In genomic region chr1:191053555-191053954, GRCm38 (mm10) we compare ENCODE assay signal across 33 mouse cellular contexts. TPM values are rescaled to one million over a fixed set of nuclear protein-coding genes. Genes with fewer than 3 reads are reported as not detected.
DNase-seq lines count a peak whose midpoint lies in the region; ATAC-seq and TF ChIP-seq lines count a peak whose summit lies in the region.
"Had no signal": no experiment of that assay in that cellular context is flagged by ENCODE, and none has a peak within 500 bp of the region (broad histone marks: within the 10 kb centered on the region; RNA-seq: fewer than 3 reads in every experiment).

No protein-coding gene starts in this region.

- no peak overlapping the region for H3K27ac ChIP-seq in heart, embryonic 12.5 days (ENCODE audit: poor library complexity, severe bottlenecking)
- no peak overlapping the region for H3K27ac ChIP-seq in kidney, embryonic 15.5 days
- no peak overlapping the region for H3K27ac ChIP-seq in intestine, postnatal 0 days (ENCODE audit: low read depth, low read length)
- H3K27ac ChIP-seq: embryonic facial prominence, embryonic 10.5 days; embryonic facial prominence, embryonic 13.5 days; forebrain, embryonic 12.5 days; forebrain, embryonic 15.5 days; heart, embryonic 15.5 days; hindbrain, embryonic 12.5 days; hindbrain, embryonic 15.5 days had no signal

- ATAC-seq in heart, embryonic 12.5 days (ENCODE audit: insufficient number of reproducible peaks, low FRiP score): peak; percentile 61; the same call in 1 of the 2 replicates
- 0 out of 2 replicates have a peak, but pooled peaks have one; percentile 36 for ATAC-seq in kidney, embryonic 15.5 days (replicated peaks; ENCODE audit: low FRiP score)
- ATAC-seq in intestine, postnatal 0 days: 0 out of 2 replicates have a peak, but pooled peaks have one; percentile 17
- ATAC-seq: forebrain, embryonic 15.5 days had no signal

- DNase-seq in heart, postnatal 4 days: no peak
- no peak for DNase-seq in kidney, adult 11 months
- no peak for DNase-seq in embryo, embryonic 9.5 days (ENCODE audit: extremely low spot score)
- DNase-seq: adrenal gland, adult 2 months; adrenal gland, postnatal 14 days; B cell, adult 2 months; cerebellum, adult 11 months; cerebellum, adult 2 months; cerebellum, adult 9-11 months; cerebellum, postnatal 25 days; gastrocnemius, adult 2 months; gastrocnemius, postnatal 14 days; heart, adult 18-20 months; heart, postnatal 10 days; kidney, adult 8-10 months had no signal

- no peak overlapping the region for H3K4me3 ChIP-seq in heart, embryonic 12.5 days
- no peak overlapping the region for H3K4me3 ChIP-seq in kidney, embryonic 15.5 days (replicated peaks)
- no peak overlapping the region for H3K4me3 ChIP-seq in intestine, postnatal 0 days (ENCODE audit: low read depth, low read length)
- H3K4me3 ChIP-seq: embryonic facial prominence, embryonic 10.5 days; embryonic facial prominence, embryonic 13.5 days; erythroblast, embryonic 14.5 days; forebrain, embryonic 12.5 days; forebrain, embryonic 15.5 days; gastrocnemius, adult 2 months; heart, embryonic 15.5 days; hindbrain, embryonic 12.5 days; hindbrain, embryonic 15.5 days had no signal

- no peak overlapping the region for H3K4me2 ChIP-seq in heart, embryonic 12.5 days
- H3K4me2 ChIP-seq in kidney, embryonic 15.5 days: no peak overlapping the region
- H3K4me2 ChIP-seq in intestine, postnatal 0 days (replicated peaks; ENCODE audit: low read depth): no peak overlapping the region
- H3K4me2 ChIP-seq: embryonic facial prominence, embryonic 13.5 days; forebrain, embryonic 12.5 days; forebrain, embryonic 15.5 days; heart, embryonic 15.5 days; hindbrain, embryonic 12.5 days; hindbrain, embryonic 15.5 days had no signal

- no peak overlapping the region for H3K9ac ChIP-seq in heart, embryonic 12.5 days
- no peak overlapping the region for H3K9ac ChIP-seq in kidney, embryonic 15.5 days
- H3K9ac ChIP-seq in intestine, postnatal 0 days (ENCODE audit: low read depth, low read length): no peak overlapping the region
- H3K9ac ChIP-seq: embryonic facial prominence, embryonic 13.5 days; forebrain, embryonic 12.5 days; forebrain, embryonic 15.5 days; heart, embryonic 15.5 days; hindbrain, embryonic 12.5 days; hindbrain, embryonic 15.5 days had no signal

- no peak for TF ChIP-seq CTCF in intestine, postnatal 0 days (IDR thresholded peaks at IDR 0.05; ENCODE audit: low read depth)

- H3K36me3 ChIP-seq in heart, embryonic 12.5 days: 0 out of 2 replicates have a peak, but pooled peaks cover 10% of the 10 kb centered on the region
- peaks cover 4% of the 10 kb centered on the region; the same call in 1 of the 2 replicates for H3K36me3 ChIP-seq in kidney, embryonic 15.5 days
- 0 out of 2 replicates have a peak, but pooled peaks cover 8% of the 10 kb centered on the region for H3K36me3 ChIP-seq in intestine, postnatal 0 days (ENCODE audit: control insufficient read depth, insufficient read depth)
- H3K36me3 ChIP-seq: embryonic facial prominence, embryonic 10.5 days; forebrain, embryonic 12.5 days; forebrain, embryonic 15.5 days; heart, embryonic 15.5 days; hindbrain, embryonic 12.5 days; hindbrain, embryonic 15.5 days had no signal

- no peaks in the 10 kb centered on the region for H3K4me1 ChIP-seq in heart, embryonic 12.5 days (replicated peaks)
- H3K4me1 ChIP-seq in kidney, embryonic 15.5 days: no peaks in the 10 kb centered on the region
- no peaks in the 10 kb centered on the region for H3K4me1 ChIP-seq in intestine, postnatal 0 days (replicated peaks; ENCODE audit: control insufficient read depth, insufficient read depth, low read length)
- H3K4me1 ChIP-seq: embryonic facial prominence, embryonic 10.5 days; embryonic facial prominence, embryonic 13.5 days; forebrain, embryonic 12.5 days; forebrain, embryonic 15.5 days; heart, embryonic 15.5 days; hindbrain, embryonic 12.5 days; hindbrain, embryonic 15.5 days had no signal

- H3K27me3 ChIP-seq in heart, embryonic 12.5 days (replicated peaks): no peaks in the 10 kb centered on the region
- no peaks in the 10 kb centered on the region for H3K27me3 ChIP-seq in kidney, embryonic 15.5 days
- H3K27me3 ChIP-seq in intestine, postnatal 0 days (replicated peaks; ENCODE audit: control insufficient read depth, insufficient read depth, low read length): no peaks in the 10 kb centered on the region
- H3K27me3 ChIP-seq: CH12.LX; embryonic facial prominence, embryonic 13.5 days; forebrain, embryonic 12.5 days; forebrain, embryonic 15.5 days; heart, embryonic 15.5 days; hindbrain, embryonic 12.5 days; hindbrain, embryonic 15.5 days had no signal

- H3K9me3 ChIP-seq in heart, embryonic 12.5 days (replicated peaks): no peaks in the 10 kb centered on the region
- H3K9me3 ChIP-seq in kidney, embryonic 15.5 days (replicated peaks): no peaks in the 10 kb centered on the region
- H3K9me3 ChIP-seq in intestine, postnatal 0 days (ENCODE audit: control insufficient read depth): no peaks in the 10 kb centered on the region
- H3K9me3 ChIP-seq: embryonic facial prominence, embryonic 10.5 days; embryonic facial prominence, embryonic 13.5 days; forebrain, embryonic 12.5 days; forebrain, embryonic 15.5 days; G1E; heart, embryonic 15.5 days; hindbrain, embryonic 12.5 days; hindbrain, embryonic 15.5 days had no signal

- WGBS in heart, embryonic 12.5 days: 65% methylated on average over 3 of the region's 3 CpGs
- 62% methylated on average over 3 of the region's 3 CpGs for WGBS in kidney, embryonic 15.5 days
- WGBS in intestine, postnatal 0 days: 71% methylated on average over 3 of the region's 3 CpGs

RNA-seq across cellular contexts. Expression of gene Tatdn3, which starts 9.2 kb away (rescaled TPM):
- polyA plus RNA-seq in heart, embryonic 12.5 days (2016; fragmentation: Nextera tagmentation; extraction: Ambion mirVana): 19.1 and 22.6 TPM in 2 replicates
- 10 to 100 TPM; 19.4 to 23.5 TPM for total RNA-seq in heart, postnatal 4 days (2021)
- polyA plus RNA-seq in kidney, embryonic 15.5 days (2015; fragmentation: Nextera tagmentation; extraction: Ambion mirVana): 12.8 and 13.8 TPM in 2 replicates
- 17.3 and 18.1 TPM in 2 replicates for polyA plus RNA-seq in intestine, postnatal 0 days (2015; fragmentation: Nextera tagmentation; extraction: Ambion mirVana)

RNA-seq across cellular contexts. Expression of gene Nsl1, which starts 9.3 kb away (rescaled TPM):
- 15.2 and 16.7 TPM in 2 replicates for polyA plus RNA-seq in heart, embryonic 12.5 days (2016; fragmentation: Nextera tagmentation; extraction: Ambion mirVana)
- total RNA-seq in heart, postnatal 4 days (2021): 1 to 10 TPM; 6.7 to 6.8 TPM
- 22.1 and 23.1 TPM in 2 replicates for polyA plus RNA-seq in kidney, embryonic 15.5 days (2015; fragmentation: Nextera tagmentation; extraction: Ambion mirVana)
- polyA plus RNA-seq in intestine, postnatal 0 days (2015; fragmentation: Nextera tagmentation; extraction: Ambion mirVana): 3.8 TPM in 2 replicates

RNA-seq across cellular contexts. Expression of gene Spata45, which starts 17.1 kb away (rescaled TPM):
- not detected in 2 replicates for polyA plus RNA-seq in heart, embryonic 12.5 days (2016; fragmentation: Nextera tagmentation; extraction: Ambion mirVana)
- total RNA-seq in heart, postnatal 4 days (2021): not detected
- not detected in 2 replicates for polyA plus RNA-seq in kidney, embryonic 15.5 days (2015; fragmentation: Nextera tagmentation; extraction: Ambion mirVana)
- polyA plus RNA-seq in intestine, postnatal 0 days (2015; fragmentation: Nextera tagmentation; extraction: Ambion mirVana): 1.1 TPM in 2 replicates
- total RNA-seq: adrenal gland, adult 2 months; adrenal gland, postnatal 14 days; adrenal gland, postnatal 4 days; CH12.LX; common myeloid progenitor, adult 5-6 weeks; G1E; gastrocnemius, adult 2 months; gastrocnemius, postnatal 14 days; gastrocnemius, postnatal 4 days; heart, adult 18-20 months; heart, postnatal 10 days; hematopoietic stem cell, adult 5-6 weeks had no signal
- polyA plus RNA-seq: adrenal gland, adult 2 months; cerebellum, adult 2 months; embryonic facial prominence, embryonic 10.5 days; embryonic facial prominence, embryonic 13.5 days; erythroblast, embryonic 14.5 days; forebrain, embryonic 12.5 days; forebrain, embryonic 15.5 days; G1E; heart, embryonic 15.5 days; hindbrain, embryonic 12.5 days; hindbrain, embryonic 15.5 days; intestine, embryonic 14.5 days had no signal

RNA-seq across cellular contexts. Expression of gene Flvcr1, which starts 27.6 kb away (rescaled TPM):
- 4.4 and 5.4 TPM in 2 replicates for polyA plus RNA-seq in heart, embryonic 12.5 days (2016; fragmentation: Nextera tagmentation; extraction: Ambion mirVana)
- 10 to 100 TPM; 12.6 to 13.0 TPM for total RNA-seq in heart, postnatal 4 days (2021)
- 6.7 and 7.1 TPM in 2 replicates for polyA plus RNA-seq in kidney, embryonic 15.5 days (2015; fragmentation: Nextera tagmentation; extraction: Ambion mirVana)
- polyA plus RNA-seq in intestine, postnatal 0 days (2015; fragmentation: Nextera tagmentation; extraction: Ambion mirVana): 57.4 and 65.5 TPM in 2 replicates

RNA-seq across cellular contexts. Expression of gene Batf3, which starts 44.1 kb away (rescaled TPM):
- polyA plus RNA-seq in heart, embryonic 12.5 days (2016; fragmentation: Nextera tagmentation; extraction: Ambion mirVana): 2.4 and 4.8 TPM in 2 replicates
- 1 to 10 TPM; 1.7 to 1.8 TPM for total RNA-seq in heart, postnatal 4 days (2021)
- polyA plus RNA-seq in kidney, embryonic 15.5 days (2015; fragmentation: Nextera tagmentation; extraction: Ambion mirVana): 12.5 and 13.7 TPM in 2 replicates
- polyA plus RNA-seq in intestine, postnatal 0 days (2015; fragmentation: Nextera tagmentation; extraction: Ambion mirVana): 6.9 and 7.3 TPM in 2 replicates
- total RNA-seq: hematopoietic stem cell, adult 5-6 weeks had no signal
